Mouse (Mus musculus): ENCODE data around the gene Acta2.

The Acta2 gene

GRCm38 (mm10) chr19:34254880-34255681, at the start of gene Acta2:
Gene Acta2 (minus strand): TSS chr19:34255590.
- DNase-seq (ENCODE audit: low spot score in 2 of 2), result no peak

GRCm38 (mm10) chr19:34304917-34305316, 49.5 kb upstream of the Acta2 start:
- no peak for DNase-seq (ENCODE audit: low spot score in 2 of 2)

DNA sequence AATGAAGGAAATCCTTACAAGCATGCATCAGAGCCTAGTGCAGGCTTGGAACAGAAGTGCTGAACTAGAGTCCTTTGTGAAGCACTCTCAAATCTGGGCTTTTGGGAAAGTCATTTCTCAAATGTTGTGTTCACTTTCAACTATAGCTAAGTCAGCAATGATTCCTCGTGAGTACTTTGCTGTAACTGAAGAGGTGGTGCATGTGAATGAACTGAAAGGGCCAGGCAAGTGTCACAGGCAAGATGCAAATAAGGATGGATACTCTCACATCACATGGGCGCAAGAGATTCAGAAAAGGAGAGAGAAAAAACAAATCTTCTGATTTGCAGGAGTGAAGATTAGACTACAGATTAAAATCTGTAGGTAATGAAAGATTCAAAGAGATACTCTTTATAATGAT, 45.0 kb upstream of the Acta2 start:
- DNase-seq (ENCODE audit: low spot score in 2 of 2), result no peak

- no peak for DNase-seq (ENCODE audit: low spot score in 2 of 2)
These were observed 43.8 kb upstream of the Acta2 start for GRCm38 (mm10) chr19:34299229-34299628.

GRCm38 (mm10) chr19:34298531-34298930, 43.1 kb upstream of the Acta2 start:
- DNase-seq (ENCODE audit: low spot score in 2 of 2), result no peak

DNA sequence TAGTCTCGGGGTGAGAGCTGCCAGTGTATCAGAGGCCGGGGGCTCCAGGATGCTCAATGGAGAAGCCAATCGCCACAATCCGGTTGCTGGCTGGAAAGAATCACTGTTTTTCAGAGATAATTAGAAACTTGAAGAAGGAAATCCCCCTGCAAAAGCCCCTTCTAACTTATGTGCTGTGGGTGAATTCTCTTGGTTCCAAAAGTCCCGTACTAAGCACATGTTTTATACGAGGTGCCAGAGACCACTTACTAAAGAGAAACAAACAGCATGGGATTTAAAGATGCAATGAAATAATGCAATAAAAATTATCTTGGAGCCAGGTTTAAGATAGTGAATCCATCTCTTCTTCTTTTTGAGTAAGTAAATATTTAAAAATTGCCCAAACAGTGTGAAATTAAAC, 40.1 kb upstream of the Acta2 start:
- DNase-seq (ENCODE audit: low spot score in 2 of 2), result no peak

DNA sequence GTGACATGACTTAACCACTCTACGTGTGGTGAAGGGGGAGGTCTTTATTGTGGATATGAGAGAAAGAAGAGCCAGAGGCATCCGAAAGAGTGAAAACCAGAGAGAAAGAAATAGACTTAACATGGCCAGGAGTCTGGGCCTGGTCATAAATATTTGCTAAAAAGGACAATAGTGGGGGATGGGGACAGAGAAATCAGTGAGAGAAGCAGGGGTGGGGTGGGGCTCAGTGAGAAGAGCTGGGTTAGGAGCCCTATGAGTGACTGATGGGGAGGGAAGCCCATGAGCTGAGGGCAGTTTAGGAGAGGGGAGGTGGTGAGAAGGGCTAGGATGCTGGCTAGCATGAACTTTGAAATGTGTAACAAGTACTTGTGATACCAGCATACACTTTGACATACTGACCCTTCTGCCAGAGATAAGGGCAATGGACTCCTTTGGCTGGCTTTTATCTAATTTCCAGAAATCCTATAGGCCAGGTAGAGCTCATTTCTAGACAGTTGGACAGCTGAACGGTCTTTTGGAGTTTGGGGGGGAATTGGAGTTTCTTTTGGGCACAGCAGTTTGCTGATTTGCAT, 38.1 kb upstream of the Acta2 start:
- no peak for DNase-seq (ENCODE audit: low spot score in 2 of 2)

DNA sequence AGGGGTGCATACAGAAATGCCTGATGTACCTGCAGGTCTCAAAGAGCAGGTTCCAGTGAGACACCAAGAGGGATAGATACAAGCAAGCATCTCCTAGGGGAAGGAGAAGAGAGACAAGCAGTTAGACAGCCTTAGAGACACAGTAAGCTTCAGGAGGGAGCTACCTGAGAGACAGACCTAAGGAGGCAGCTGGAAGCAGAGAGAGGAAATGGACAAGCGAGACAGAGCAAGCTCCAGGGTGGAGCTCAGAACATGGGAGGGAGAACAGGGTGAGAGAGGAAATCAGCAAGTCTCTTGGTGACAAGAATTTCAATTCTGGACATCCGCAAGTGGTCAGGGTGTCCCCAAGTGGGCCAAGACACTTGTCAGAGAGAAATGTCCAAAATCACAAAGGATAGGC, 37.3 kb upstream of the Acta2 start:
- no peak for DNase-seq (ENCODE audit: low spot score in 2 of 2)

GRCm38 (mm10) chr19:34291956-34292355, 36.6 kb upstream of the Acta2 start:
- DNase-seq (ENCODE audit: low spot score in 2 of 2), result no peak

DNA sequence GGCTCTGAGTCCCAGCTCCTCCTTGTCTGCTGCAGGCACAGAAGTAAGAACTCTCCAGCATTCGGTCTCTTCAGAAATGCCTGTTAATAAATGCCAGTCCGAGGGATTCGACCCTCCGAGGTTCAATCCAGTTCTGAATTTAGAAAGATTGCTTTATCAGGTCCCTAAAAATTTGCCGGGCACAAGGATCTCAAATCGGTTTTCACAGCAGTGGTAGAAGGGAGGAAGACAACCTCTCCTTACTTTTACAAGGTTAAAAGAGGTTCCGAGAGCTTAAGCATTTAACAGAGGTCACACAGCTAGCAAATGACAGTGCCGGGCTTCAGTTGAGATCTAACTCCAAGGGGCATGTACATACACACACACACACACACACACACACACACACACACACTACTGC, 36.0 kb upstream of the Acta2 start:
- DNase-seq (ENCODE audit: low spot score in 2 of 2), result no peak

DNA sequence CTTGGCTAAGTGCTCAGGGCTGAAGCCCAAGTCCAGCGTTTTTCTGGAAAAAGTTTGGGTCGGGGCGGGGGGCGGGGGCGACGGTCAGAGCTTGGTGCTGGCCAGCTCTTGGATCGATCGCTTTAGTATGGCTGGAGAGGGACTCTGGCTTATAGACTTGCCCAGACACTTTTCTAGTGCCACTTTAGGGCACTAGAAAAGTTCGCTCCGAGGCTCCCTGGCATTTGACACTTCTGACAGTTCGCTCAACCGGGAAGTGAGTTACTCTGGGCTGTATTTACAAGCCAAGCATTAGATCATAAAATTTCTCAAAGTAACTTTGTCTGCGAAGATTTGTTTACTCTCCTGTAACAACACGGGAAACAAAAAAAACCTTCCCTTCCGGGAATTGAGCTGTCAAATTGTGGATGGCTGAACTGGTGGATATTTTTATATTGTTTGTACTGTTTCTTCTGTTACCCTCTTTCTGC, 35.5 kb upstream of the Acta2 start:
- no peak for DNase-seq (ENCODE audit: low spot score in 2 of 2)

- DNase-seq (ENCODE audit: low spot score in 2 of 2), result peak; percentile 80 to 81
These were observed 34.8 kb upstream of the Acta2 start, which contains the start of gene Fas for GRCm38 (mm10) chr19:34289948-34290789. Gene Fas (plus strand): TSS chr19:34290666.

DNA sequence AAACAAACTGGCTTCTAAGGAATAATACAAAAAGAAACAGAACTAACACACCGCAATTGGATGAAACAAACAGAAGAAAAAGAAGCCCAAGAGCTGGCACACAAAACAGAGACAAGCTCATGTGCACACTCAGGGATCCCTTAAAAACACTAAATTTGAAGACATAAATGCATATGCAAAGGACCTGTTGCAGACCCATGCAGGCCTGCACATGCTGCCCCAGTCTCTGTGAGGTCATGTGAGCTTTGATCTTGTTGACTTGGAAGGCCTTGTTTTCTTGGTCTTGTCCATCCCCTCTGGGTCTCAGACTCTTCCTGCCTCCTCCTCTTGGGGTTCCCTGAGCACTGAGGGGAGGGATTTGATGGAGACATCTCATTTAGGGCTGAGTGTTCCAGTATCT, 33.3 kb upstream of the Acta2 start:
- no peak for DNase-seq (ENCODE audit: low spot score in 2 of 2)

DNA sequence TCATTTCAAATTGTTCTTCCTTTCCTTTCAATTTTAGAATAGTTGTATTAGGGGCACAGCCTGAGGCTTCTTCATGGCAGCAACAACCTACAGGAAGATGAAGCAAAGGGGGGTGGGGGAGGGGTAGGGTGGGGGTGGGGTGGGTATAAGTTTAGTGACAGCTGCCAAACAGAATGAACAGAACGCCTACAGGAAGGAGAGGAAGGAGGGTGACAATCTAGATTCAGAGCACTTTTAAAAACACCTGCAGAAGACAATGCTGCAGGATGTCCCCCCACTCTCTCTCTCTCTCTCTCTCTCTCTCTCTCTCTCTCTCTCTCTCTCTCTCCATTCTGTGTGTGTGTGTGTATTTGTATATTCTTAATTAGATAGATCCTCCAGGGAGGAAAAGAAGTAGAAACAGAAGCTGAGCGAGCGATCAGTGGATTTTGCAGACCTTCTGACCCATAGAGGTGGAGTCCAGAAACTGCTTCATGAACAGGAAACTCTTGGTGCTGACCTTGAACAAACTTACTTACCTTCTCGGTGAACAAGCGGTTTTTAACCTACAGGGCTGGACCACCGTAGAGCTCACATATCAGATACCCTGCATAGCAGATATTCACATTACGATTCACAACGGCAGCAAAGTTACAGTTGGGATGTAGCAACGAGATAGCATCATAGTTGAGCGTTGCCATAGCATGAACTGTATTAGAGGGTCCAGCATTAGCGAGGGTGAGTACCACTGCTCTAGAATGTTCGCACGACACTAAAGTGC, 32.4 kb upstream of the Acta2 start:
- no peak for DNase-seq (ENCODE audit: low spot score in 2 of 2)

GRCm38 (mm10) chr19:34287221-34287620, 31.8 kb upstream of the Acta2 start:
- no peak for DNase-seq (ENCODE audit: low spot score in 2 of 2)

DNA sequence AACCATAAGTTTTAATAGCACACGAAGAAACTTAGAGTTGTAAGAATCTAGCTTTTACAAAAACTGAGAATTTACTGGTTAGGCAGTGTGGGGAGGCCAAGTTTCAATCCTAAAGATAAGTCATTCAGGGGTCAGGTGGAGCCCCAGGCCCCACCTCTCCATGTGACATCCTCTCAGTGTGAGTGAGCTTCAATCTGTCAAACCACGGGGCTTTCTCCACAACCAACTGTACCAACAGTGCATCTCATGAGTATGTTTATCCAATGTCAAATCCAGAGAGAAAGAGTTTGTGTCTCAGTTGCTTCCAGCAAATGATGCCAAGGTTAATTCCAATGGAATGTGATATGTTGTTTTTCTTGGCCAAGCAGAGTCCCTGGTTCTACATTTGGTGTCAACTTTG, 29.4 kb upstream of the Acta2 start:
- DNase-seq (ENCODE audit: low spot score in 2 of 2), result no peak

GRCm38 (mm10) chr19:34284383-34284782, 29.0 kb upstream of the Acta2 start:
- no peak for DNase-seq (ENCODE audit: low spot score in 2 of 2)

- DNase-seq (ENCODE audit: low spot score in 2 of 2), result no peak
These were observed 28.2 kb upstream of the Acta2 start for GRCm38 (mm10) chr19:34283614-34284013.

GRCm38 (mm10) chr19:34278078-34278477, 22.7 kb upstream of the Acta2 start:
- no peak for DNase-seq (ENCODE audit: low spot score in 2 of 2)

DNA sequence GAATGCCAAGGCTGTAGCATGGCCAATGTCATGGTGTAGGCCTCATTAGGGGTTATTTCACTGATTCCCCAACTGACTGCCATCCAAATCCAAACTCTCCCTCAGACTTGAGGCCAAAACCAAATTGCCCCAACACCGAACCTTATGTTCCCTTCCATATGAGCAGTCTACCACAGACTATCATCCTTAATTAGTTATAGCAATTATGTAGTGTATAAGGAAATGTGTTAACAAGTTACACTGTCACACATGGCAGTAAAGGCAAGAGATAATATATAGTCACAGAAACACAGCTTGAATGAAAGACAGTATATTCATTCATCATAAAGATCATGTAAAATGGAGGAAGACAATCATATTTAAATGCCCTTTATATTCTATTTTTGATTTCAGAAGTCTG, 17.7 kb upstream of the Acta2 start:
- DNase-seq (ENCODE audit: low spot score in 2 of 2), result no peak

DNA sequence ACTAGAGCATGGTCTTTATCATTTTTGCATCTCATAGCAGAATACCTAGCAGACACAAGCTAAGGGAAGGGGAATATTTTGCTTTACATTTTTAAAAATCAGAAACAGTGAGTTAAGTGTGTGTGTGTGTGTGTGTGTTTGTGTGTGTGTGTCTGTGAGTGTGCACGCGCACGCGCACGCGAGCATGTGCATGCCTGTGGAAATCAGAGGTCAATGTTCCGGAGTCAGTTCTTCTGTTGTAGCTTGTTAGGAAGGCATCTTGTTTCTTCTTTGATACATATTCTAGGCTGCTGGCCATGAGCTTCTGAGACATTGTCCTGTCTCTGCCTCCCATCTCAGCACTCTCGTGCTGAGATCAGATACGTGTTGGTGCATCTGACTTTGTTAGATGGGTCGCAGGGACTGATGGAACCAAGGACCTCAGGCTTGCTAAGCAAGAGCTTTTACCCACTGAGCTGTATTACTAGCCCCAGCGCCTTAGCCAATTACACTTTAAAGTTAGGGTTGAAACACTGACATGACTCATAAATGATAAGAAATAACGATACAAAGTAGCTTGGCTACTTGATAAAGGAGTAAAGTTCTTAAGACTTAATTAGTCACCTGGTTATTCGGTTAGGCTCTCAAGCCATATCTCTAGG, 15.6 kb upstream of the Acta2 start:
- no peak for DNase-seq (ENCODE audit: low spot score in 2 of 2)

Measured in thymus, postnatal 10 days (tissue).